Mouse (Mus musculus) limb, embryonic 14.5 days (tissue): ENCODE results near the gene Mogat2. TPM values are rescaled to one million over a fixed set of nuclear protein-coding genes. Genes with fewer than 3 reads are reported as not detected.

Experiments used
- ATAC-seq: fragments of 200-750 bp; cut with Nextera tagmentation; 2 replicates; pipeline ENCODE4 v1.8.0; 2017; ENCODE audit warnings: low read depth, moderate number of reproducible peaks, moderate TSS enrichment; ENCODE audit not compliant: low FRiP score
- DNase-seq: peaks from one replicate; pipeline ENCODE4 v3.0.0-alpha.2; 2015; ENCODE audit warnings: low spot score
- H3K27ac ChIP-seq: fragments of 300-500 bp; sonication (generic); replicated peaks from 2 replicates; pipeline ENCODE4 v1.5.1; 2014; ENCODE audit warnings: low read depth, mild to moderate bottlenecking, low read length, moderate library complexity, mixed read lengths
- H3K27me3 ChIP-seq: fragments of 300-500 bp; sonication (generic); 2 replicates; pipeline ENCODE4 v1.6.1; 2014; ENCODE audit warnings: low read length, mixed read lengths; ENCODE audit not compliant: control insufficient read depth, insufficient read depth
- H3K36me3 ChIP-seq: fragments of 300-500 bp; sonication (generic); 2 replicates; pipeline ENCODE4 v1.6.1; 2014; ENCODE audit warnings: mild to moderate bottlenecking, low read length, moderate library complexity, mixed read lengths; ENCODE audit not compliant: control insufficient read depth, insufficient read depth
- H3K4me1 ChIP-seq: fragments of 300-500 bp; sonication (generic); 2 replicates; pipeline ENCODE4 v1.6.1; 2014; ENCODE audit warnings: antibody characterized with exemption, low read length, mixed read lengths; ENCODE audit not compliant: control insufficient read depth, insufficient read depth
- H3K4me2 ChIP-seq: fragments of 300-500 bp; sonication (generic); replicated peaks from 2 replicates; pipeline ENCODE4 v1.6.1; 2014; ENCODE audit warnings: low read depth, mild to moderate bottlenecking, low read length, moderate library complexity; ENCODE audit not compliant: severe bottlenecking
- H3K4me3 ChIP-seq: fragments of 300-500 bp; sonication (generic); replicated peaks from 2 replicates; pipeline ENCODE4 v1.5.1; 2014; ENCODE audit warnings: low read length
- H3K9ac ChIP-seq: fragments of 300-500 bp; sonication (generic); 2 replicates; pipeline ENCODE4 v1.6.1; 2014; ENCODE audit warnings: mild to moderate bottlenecking, low read depth, low read length, moderate library complexity; ENCODE audit not compliant: severe bottlenecking
- H3K9me3 ChIP-seq: fragments of 300-500 bp; sonication (generic); 2 replicates; pipeline ENCODE4 v1.6.1; 2016; ENCODE audit warnings: low read length; ENCODE audit not compliant: control insufficient read depth
- POLR2A ChIP-seq: fragments of 200-500 bp; IDR thresholded peaks from 2 replicates; pipeline ENCODE4 v1.8.0; 2012; ENCODE audit warnings: inconsistent platforms, mild to moderate bottlenecking, moderate library complexity, borderline replicate concordance; ENCODE audit not compliant: insufficient read depth, insufficient read length; ENCODE audit errors: extremely low read depth
- WGBS: fragments of 180-500 bp; shearing (Covaris S2); extraction: QIAGEN DNeasy Blood & Tissue Kit; methylation state at CpG from one replicate; pipeline ENCODE4 v1.1.7; 2014; 5-methylcytosine and 5-hydroxymethylcytosine counted together
- polyA plus RNA-seq, 2 experiments: library from polyadenylated mRNA; depleted of rRNA in 1 of 2; stranded (reverse) in 1 of 2; unstranded in 1 of 2; fragments of >200 nt; fragmentation: Nextera tagmentation in 1 of 2; extraction: Ambion mirVana in 1 of 2; gene quantifications; 2 replicates each; pipeline versions ENCODE4 v1.2.1 to v1.2.3; 2012 to 2014

Mogat2 gene
- polyA plus RNA-seq, 2 experiments, result 2.2 to 4.5 TPM

DNA sequence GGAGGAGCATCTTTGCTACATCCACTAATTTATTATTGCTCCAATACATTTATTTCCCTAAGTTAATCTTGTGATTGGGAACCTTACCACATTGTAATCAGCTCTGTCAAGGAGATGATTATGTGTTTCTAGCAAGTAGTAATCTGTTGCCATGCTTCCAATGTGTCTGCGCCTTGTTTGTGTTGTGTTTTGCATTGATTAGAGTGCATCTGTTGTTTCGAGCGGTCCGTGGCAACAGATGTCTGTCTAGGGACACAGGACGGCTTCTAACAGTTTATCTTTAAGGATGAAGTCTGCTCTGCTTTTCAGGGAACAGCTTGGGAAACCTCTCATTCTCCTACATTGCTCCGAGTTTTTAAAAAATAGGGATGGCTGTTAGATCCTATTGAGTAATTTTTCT lies 36.7 kb upstream of the Mogat2 start:
- 57% methylated on average over 6 of the region's 6 CpGs for WGBS
- no peak for TF ChIP-seq POLR2A
- Histone ChIP-seq H3K9me3 (no peaks in the 10 kb centered on the region), H3K27ac (no peak overlapping the region), H3K4me2 (no peak overlapping the region), H3K4me3 (no peak overlapping the region), H3K27me3 (peaks cover 1% of the 10 kb centered on the region; the same call in 1 of the 2 replicates), H3K4me1 (no peaks in the 10 kb centered on the region), H3K36me3 (no peaks in the 10 kb centered on the region), H3K9ac (no peak overlapping the region)
- ATAC-seq (no peak), DNase-seq (no peak)

DNA sequence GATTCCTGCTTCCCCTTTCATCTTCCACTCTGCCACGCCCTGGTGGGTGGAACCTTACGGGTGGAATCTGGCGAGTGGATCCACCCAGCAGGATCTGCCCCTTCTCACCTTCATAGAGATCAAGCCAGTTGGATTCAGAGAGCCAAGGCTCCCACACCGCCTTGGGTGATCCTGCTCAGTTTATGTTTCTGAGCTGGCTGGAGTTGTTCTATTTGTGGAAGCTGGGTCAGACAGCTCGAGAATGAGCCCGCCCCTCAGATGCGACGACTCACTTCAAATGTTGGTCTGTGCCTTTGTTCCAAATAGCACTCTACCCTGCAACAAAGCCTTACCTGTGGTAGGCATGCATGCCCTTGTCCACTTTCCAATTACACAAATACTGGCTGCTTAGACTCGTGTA lies 33.2 kb upstream of the Mogat2 start:
- H3K4me1 ChIP-seq, result peaks cover 16% of the 10 kb centered on the region
- DNase-seq, result no peak
- no peak overlapping the region for H3K9ac ChIP-seq
- no peak for TF ChIP-seq POLR2A
- peaks cover 35% of the 10 kb centered on the region for H3K27me3 ChIP-seq
- no peaks in the 10 kb centered on the region for H3K9me3 ChIP-seq
- ATAC-seq, result no peak
- H3K36me3 ChIP-seq, result no peaks in the 10 kb centered on the region
- WGBS, result 60% methylated on average over 9 of the region's 9 CpGs
- no peak overlapping the region for H3K4me3 ChIP-seq
- H3K4me2 ChIP-seq, result no peak overlapping the region
- H3K27ac ChIP-seq, result no peak overlapping the region

DNA sequence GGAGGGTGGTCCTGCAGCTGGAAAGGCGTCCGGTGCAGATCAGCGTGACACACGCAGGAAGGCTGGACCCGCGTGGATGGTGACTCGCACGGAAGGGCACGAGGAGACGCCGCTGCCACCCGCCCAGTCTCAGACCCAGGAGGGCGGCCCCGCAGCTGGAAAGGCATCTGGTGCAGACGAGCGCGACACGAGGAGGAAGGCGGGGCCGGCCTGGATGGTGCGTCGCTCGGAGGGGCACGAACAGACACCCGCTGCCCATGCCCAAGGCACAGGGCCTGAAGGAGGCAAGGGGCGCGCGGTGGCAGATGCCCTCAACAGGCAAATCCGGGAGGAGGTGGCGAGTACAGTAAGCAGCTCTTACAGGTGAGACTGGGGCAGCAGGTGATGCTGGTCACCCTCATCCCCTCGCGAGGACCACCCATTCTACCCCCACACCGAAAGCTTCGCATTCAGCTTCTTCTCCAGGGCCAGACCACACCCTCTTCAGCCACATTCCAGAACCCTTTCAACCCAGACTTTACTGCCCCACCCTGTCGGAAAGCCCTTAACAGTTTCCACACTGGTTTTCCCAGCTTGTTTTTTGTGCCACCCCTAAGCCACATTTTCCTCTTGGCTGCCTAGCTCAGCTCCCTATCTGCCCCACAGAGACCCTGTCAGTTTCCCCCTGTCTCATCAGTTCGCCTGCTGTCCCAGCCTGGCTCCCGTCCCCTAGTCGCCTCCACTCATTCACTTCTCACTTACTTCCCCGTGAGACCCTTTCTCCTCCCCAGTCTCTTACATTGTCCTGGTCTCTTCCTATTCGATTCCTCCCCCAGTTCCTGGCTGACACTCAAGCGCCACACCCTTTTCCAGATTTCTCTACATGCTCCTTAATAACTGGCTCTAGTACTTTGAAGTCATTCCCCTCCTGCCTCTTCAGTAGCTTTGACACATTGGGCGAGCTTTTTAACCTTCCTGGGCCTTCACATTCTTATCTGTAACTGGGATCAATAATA lies 30.8 kb upstream of the Mogat2 start:
- ATAC-seq (no peak; the same call in 1 of the 2 replicates), DNase-seq (no peak)
- Histone ChIP-seq H3K4me3 (peak overlapping the region; percentile 54), H3K4me1 (peaks cover 16% of the 10 kb centered on the region), H3K9ac (no peak overlapping the region), H3K4me2 (peak overlapping the region; percentile 91), H3K27me3 (peaks cover 55% of the 10 kb centered on the region), H3K9me3 (no peaks in the 10 kb centered on the region), H3K36me3 (no peaks in the 10 kb centered on the region), H3K27ac (no peak overlapping the region)
- no peak for TF ChIP-seq POLR2A
- 7% methylated on average over 37 of the region's 42 CpGs for WGBS

DNA sequence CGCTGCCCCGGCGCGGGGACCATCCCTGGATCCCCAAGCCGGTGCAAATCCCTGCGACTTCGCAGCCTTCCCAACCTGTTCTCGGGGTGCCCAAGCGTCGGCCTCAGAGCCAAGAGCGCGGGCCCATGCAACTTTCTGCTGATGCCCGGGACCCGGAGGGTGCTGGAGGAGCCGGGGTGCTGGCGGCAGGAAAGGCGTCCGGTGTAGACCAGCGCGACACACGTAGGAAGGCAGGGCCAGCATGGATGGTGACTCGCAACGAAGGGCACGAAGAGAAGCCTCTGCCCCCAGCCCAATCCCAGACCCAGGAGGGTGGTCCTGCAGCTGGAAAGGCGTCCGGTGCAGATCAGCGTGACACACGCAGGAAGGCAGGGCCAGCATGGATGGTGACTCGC lies 30.1 kb upstream of the Mogat2 start:
- WGBS, result under 1% methylated on average over 24 of the region's 29 CpGs
- DNase-seq (no peak), ATAC-seq (no peak)
- TF ChIP-seq POLR2A, result no peak
- Histone ChIP-seq H3K4me2 (peak overlapping the region; percentile 91), H3K9ac (peak overlapping the region; percentile 49), H3K4me3 (peak overlapping the region; percentile 54), H3K36me3 (no peaks in the 10 kb centered on the region), H3K27me3 (peaks cover 55% of the 10 kb centered on the region), H3K4me1 (peaks cover 16% of the 10 kb centered on the region), H3K9me3 (no peaks in the 10 kb centered on the region), H3K27ac (no peak overlapping the region)

DNA sequence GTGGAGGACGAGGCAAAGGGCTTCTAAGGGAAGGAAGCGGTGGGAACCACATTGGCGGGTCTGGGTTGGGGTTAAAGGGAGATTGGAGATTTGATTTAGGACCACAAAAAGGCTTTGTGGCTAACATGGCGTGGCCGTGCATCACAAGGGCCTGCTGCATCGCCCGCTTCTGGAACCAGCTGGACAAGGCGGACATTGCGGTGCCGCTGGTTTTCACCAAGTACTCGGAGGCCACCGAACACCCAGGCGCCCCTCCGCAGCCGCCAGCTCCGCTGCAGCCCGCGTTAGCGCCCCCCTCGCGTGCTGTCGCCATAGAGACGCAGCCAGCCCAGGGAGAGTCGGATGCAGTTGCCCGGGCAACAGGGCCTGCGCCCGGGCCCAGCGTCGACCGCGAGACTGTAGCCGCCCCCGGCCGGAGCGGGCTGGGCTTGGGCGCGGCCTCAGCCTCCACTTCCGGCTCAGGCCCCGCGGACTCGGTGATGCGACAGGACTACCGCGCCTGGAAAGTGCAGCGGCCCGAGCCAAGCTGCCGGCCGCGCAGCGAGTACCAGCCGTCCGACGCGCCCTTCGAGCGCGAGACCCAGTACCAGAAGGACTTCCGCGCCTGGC lies 29.6 kb upstream of the Mogat2 start:
- Histone ChIP-seq H3K4me1 (peaks cover 16% of the 10 kb centered on the region), H3K4me3 (peak overlapping the region; percentile 54), H3K9me3 (no peaks in the 10 kb centered on the region), H3K27ac (no peak overlapping the region), H3K36me3 (no peaks in the 10 kb centered on the region), H3K4me2 (peak overlapping the region; percentile 91), H3K27me3 (peaks cover 55% of the 10 kb centered on the region), H3K9ac (peak overlapping the region; percentile 49)
- DNase-seq (peak; percentile 53), ATAC-seq (peak; percentile 75)
- no peak for TF ChIP-seq POLR2A
- under 1% methylated on average over 51 of the region's 59 CpGs for WGBS
